Mouse (Mus musculus) bone marrow, adult 2 months (tissue): ENCODE data around the gene Rcc2.

ENCODE experiments used
- CTCF ChIP-seq: fragments of 200-500 bp; IDR thresholded peaks from 2 replicates; pipeline ENCODE4 v1.5.1; 2011; ENCODE audit warnings: low read length, control low read depth; ENCODE audit not compliant: control insufficient read depth, insufficient read depth
- POLR2A ChIP-seq: fragments of 200-500 bp; IDR thresholded peaks from 2 replicates; pipeline ENCODE4 v1.6.1; 2011; ENCODE audit warnings: low read depth, mild to moderate bottlenecking, control low read depth, low read length, borderline replicate concordance; ENCODE audit not compliant: control insufficient read depth

DNA sequence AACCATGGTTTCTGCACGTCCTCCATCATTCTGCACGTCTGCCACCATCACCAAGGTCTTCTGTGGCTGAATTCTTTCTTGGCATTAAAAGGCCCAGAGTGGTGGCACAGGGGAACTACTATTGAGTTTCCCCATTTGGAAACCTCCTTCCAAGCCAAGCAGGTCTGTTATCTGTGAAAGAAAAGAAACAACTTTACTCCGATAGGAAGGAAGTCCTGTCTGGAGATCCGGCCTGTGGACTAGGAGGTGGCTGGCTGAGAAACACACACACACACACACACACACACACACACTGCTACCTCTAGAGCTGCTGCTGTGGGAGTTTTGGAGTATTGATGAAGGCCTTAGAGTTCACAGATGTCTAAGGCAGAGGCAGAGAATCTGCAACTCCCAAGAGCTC is 6.8 kb upstream of the Rcc2 start:
- TF ChIP-seq CTCF (no peak), POLR2A (no peak)
